Mouse (Mus musculus): ENCODE measurements around the gene Siae. TPM values are rescaled to one million over a fixed set of nuclear protein-coding genes. Genes with fewer than 3 reads are reported as not detected.

The Siae gene
- polyA plus RNA-seq, 1 experiment from 2014 or later = 7.0 TPM

- H3K9ac ChIP-seq = no peak overlapping the region
- ATAC-seq = no peak
- 83% methylated on average over 6 of the region's 6 CpGs for WGBS
Observed at GRCm38 (mm10) chr9:37621290-37621689, 65.8 kb downstream of the Siae start.

GRCm38 (mm10) chr9:37623981-37624380 lies 68.5 kb downstream of the Siae start:
- Histone ChIP-seq H3K9ac (no peak overlapping the region), H3K27ac (no peak overlapping the region), H3K9me3 (replicated peaks) (no peaks in the 10 kb centered on the region), H3K27me3 (no peaks in the 10 kb centered on the region), H3K36me3 (ENCODE audit: poor library complexity, severe bottlenecking) (no peaks in the 10 kb centered on the region), H3K4me2 (no peak overlapping the region), H3K4me3 (no peak overlapping the region), H3K4me1 (peaks cover 32% of the 10 kb centered on the region)
- no peak for ATAC-seq
- 79% methylated on average over 3 of the region's 3 CpGs for WGBS

More at GRCm38 (mm10) chr9:37621290-37621689, 65.8 kb downstream of the Siae start:
- Histone ChIP-seq H3K4me1 (peaks cover 26% of the 10 kb centered on the region), H3K4me2 (no peak overlapping the region), H3K27me3 (no peaks in the 10 kb centered on the region), H3K9me3 (replicated peaks) (no peaks in the 10 kb centered on the region), H3K36me3 (ENCODE audit: poor library complexity, severe bottlenecking) (no peaks in the 10 kb centered on the region), H3K4me3 (no peak overlapping the region), H3K27ac (no peak overlapping the region)

- H3K9ac ChIP-seq = no peak overlapping the region
- 0 out of 2 replicates have a peak overlapping the region, but pooled peaks have one; percentile 8 for H3K27ac ChIP-seq
- H3K4me1 ChIP-seq = peaks cover 32% of the 10 kb centered on the region
- no peaks in the 10 kb centered on the region for H3K9me3 ChIP-seq (replicated peaks)
- H3K36me3 ChIP-seq (ENCODE audit: poor library complexity, severe bottlenecking) = no peaks in the 10 kb centered on the region
- no peak for ATAC-seq
- H3K4me3 ChIP-seq = no peak overlapping the region
- H3K4me2 ChIP-seq = no peak overlapping the region
- 76% methylated on average over 1 of the region's 1 CpGs for WGBS
- no peaks in the 10 kb centered on the region for H3K27me3 ChIP-seq
Observed at GRCm38 (mm10) chr9:37624502-37624901, 69.0 kb downstream of the Siae start.

- H3K4me3 ChIP-seq = no peak overlapping the region
- peaks cover 32% of the 10 kb centered on the region for H3K4me1 ChIP-seq
- H3K36me3 ChIP-seq (ENCODE audit: poor library complexity, severe bottlenecking) = no peaks in the 10 kb centered on the region
- peak overlapping the region; percentile 89 for H3K27ac ChIP-seq
- ATAC-seq = peak; percentile 85
- H3K9ac ChIP-seq = no peak overlapping the region
- no peaks in the 10 kb centered on the region for H3K27me3 ChIP-seq
- H3K4me2 ChIP-seq = peak overlapping the region; percentile 48; the same call in 1 of the 2 replicates
- no peaks in the 10 kb centered on the region for H3K9me3 ChIP-seq (replicated peaks)
- WGBS = 13% methylated on average over 3 of the region's 3 CpGs
Observed at GRCm38 (mm10) chr9:37625129-37625528, 69.6 kb downstream of the Siae start.

- 9% methylated on average over 7 of the region's 7 CpGs for WGBS
- Histone ChIP-seq H3K27ac (peak overlapping the region; percentile 89), H3K27me3 (no peaks in the 10 kb centered on the region), H3K9ac (peak overlapping the region; percentile 56), H3K4me3 (no peak overlapping the region), H3K36me3 (ENCODE audit: poor library complexity, severe bottlenecking) (no peaks in the 10 kb centered on the region), H3K4me1 (peaks cover 32% of the 10 kb centered on the region), H3K4me2 (peak overlapping the region; percentile 48), H3K9me3 (replicated peaks) (no peaks in the 10 kb centered on the region)
- peak; percentile 92 for ATAC-seq
Observed at GRCm38 (mm10) chr9:37625641-37626040, 70.1 kb downstream of the Siae start.

GRCm38 (mm10) chr9:37626103-37626567 lies 70.6 kb downstream of the Siae start:
- H3K4me3 ChIP-seq = no peak overlapping the region
- 7% methylated on average over 3 of the region's 3 CpGs for WGBS
- H3K9ac ChIP-seq = peak overlapping the region; percentile 56

GRCm38 (mm10) chr9:37627263-37627662 lies 71.8 kb downstream of the Siae start:
- H3K9me3 ChIP-seq (replicated peaks) = no peaks in the 10 kb centered on the region
- H3K4me2 ChIP-seq = no peak overlapping the region
- H3K4me3 ChIP-seq = no peak overlapping the region
- no peaks in the 10 kb centered on the region for H3K27me3 ChIP-seq
- H3K4me1 ChIP-seq = peaks cover 24% of the 10 kb centered on the region
- 96% methylated on average over 1 of the region's 1 CpGs for WGBS
- H3K27ac ChIP-seq = no peak overlapping the region
- no peaks in the 10 kb centered on the region for H3K36me3 ChIP-seq (ENCODE audit: poor library complexity, severe bottlenecking)
- no peak for ATAC-seq
- no peak overlapping the region for H3K9ac ChIP-seq

More at GRCm38 (mm10) chr9:37626103-37626567, 70.6 kb downstream of the Siae start:
- Histone ChIP-seq H3K27me3 (no peaks in the 10 kb centered on the region), H3K4me2 (peak overlapping the region; percentile 48), H3K27ac (peak overlapping the region; percentile 89), H3K36me3 (ENCODE audit: poor library complexity, severe bottlenecking) (no peaks in the 10 kb centered on the region), H3K9me3 (replicated peaks) (no peaks in the 10 kb centered on the region), H3K4me1 (peaks cover 32% of the 10 kb centered on the region)
- ATAC-seq = peak; percentile 44

GRCm38 (mm10) chr9:37628581-37628980 lies 73.1 kb downstream of the Siae start:
- no peaks in the 10 kb centered on the region for H3K36me3 ChIP-seq (ENCODE audit: poor library complexity, severe bottlenecking)
- no peaks in the 10 kb centered on the region for H3K9me3 ChIP-seq (replicated peaks)
- ATAC-seq = no peak
- no peak overlapping the region for H3K27ac ChIP-seq
- H3K4me2 ChIP-seq = no peak overlapping the region
- WGBS = 35% methylated on average over 4 of the region's 4 CpGs
- H3K27me3 ChIP-seq = no peaks in the 10 kb centered on the region
- H3K4me3 ChIP-seq = no peak overlapping the region
- peaks cover 24% of the 10 kb centered on the region for H3K4me1 ChIP-seq
- H3K9ac ChIP-seq = no peak overlapping the region

- WGBS = 94% methylated on average over 2 of the region's 2 CpGs
- no peak overlapping the region for H3K9ac ChIP-seq
- H3K4me1 ChIP-seq = peaks cover 19% of the 10 kb centered on the region
- H3K4me2 ChIP-seq = no peak overlapping the region
- H3K27ac ChIP-seq = no peak overlapping the region
- no peaks in the 10 kb centered on the region for H3K36me3 ChIP-seq (ENCODE audit: poor library complexity, severe bottlenecking)
- no peak for ATAC-seq
- H3K9me3 ChIP-seq (replicated peaks) = no peaks in the 10 kb centered on the region
- no peaks in the 10 kb centered on the region for H3K27me3 ChIP-seq
- H3K4me3 ChIP-seq = no peak overlapping the region
Observed at GRCm38 (mm10) chr9:37629941-37630340, 74.4 kb downstream of the Siae start.

GRCm38 (mm10) chr9:37632305-37632704 lies 76.8 kb downstream of the Siae start:
- WGBS = 91% methylated on average over 2 of the region's 2 CpGs
- no peak for ATAC-seq
- Histone ChIP-seq H3K4me1 (no peaks in the 10 kb centered on the region), H3K9me3 (replicated peaks) (no peaks in the 10 kb centered on the region), H3K36me3 (ENCODE audit: poor library complexity, severe bottlenecking) (no peaks in the 10 kb centered on the region), H3K27ac (no peak overlapping the region), H3K4me3 (no peak overlapping the region), H3K4me2 (no peak overlapping the region), H3K27me3 (no peaks in the 10 kb centered on the region), H3K9ac (no peak overlapping the region)

GRCm38 (mm10) chr9:37634269-37634668 lies 78.8 kb downstream of the Siae start:
- Histone ChIP-seq H3K9me3 (replicated peaks) (no peaks in the 10 kb centered on the region), H3K27ac (no peak overlapping the region), H3K4me1 (no peaks in the 10 kb centered on the region), H3K9ac (no peak overlapping the region), H3K4me2 (no peak overlapping the region), H3K36me3 (ENCODE audit: poor library complexity, severe bottlenecking) (no peaks in the 10 kb centered on the region), H3K4me3 (no peak overlapping the region), H3K27me3 (no peaks in the 10 kb centered on the region)
- no peak for ATAC-seq
- 88% methylated on average over 3 of the region's 3 CpGs for WGBS

- no peak overlapping the region for H3K4me2 ChIP-seq
- 11% methylated on average over 7 of the region's 7 CpGs for WGBS
- no peaks in the 10 kb centered on the region for H3K4me1 ChIP-seq
- ATAC-seq = peak; percentile 58; the same call in 1 of the 2 replicates
- no peaks in the 10 kb centered on the region for H3K27me3 ChIP-seq
- H3K36me3 ChIP-seq (ENCODE audit: poor library complexity, severe bottlenecking) = no peaks in the 10 kb centered on the region
- H3K9me3 ChIP-seq (replicated peaks) = no peaks in the 10 kb centered on the region
- no peak overlapping the region for H3K9ac ChIP-seq
- no peak overlapping the region for H3K27ac ChIP-seq
- no peak overlapping the region for H3K4me3 ChIP-seq
Observed at GRCm38 (mm10) chr9:37636335-37636734, 80.8 kb downstream of the Siae start.
